Comparison of ENCODE assay signal across 8 mouse cellular contexts in the genomic region with DNA sequence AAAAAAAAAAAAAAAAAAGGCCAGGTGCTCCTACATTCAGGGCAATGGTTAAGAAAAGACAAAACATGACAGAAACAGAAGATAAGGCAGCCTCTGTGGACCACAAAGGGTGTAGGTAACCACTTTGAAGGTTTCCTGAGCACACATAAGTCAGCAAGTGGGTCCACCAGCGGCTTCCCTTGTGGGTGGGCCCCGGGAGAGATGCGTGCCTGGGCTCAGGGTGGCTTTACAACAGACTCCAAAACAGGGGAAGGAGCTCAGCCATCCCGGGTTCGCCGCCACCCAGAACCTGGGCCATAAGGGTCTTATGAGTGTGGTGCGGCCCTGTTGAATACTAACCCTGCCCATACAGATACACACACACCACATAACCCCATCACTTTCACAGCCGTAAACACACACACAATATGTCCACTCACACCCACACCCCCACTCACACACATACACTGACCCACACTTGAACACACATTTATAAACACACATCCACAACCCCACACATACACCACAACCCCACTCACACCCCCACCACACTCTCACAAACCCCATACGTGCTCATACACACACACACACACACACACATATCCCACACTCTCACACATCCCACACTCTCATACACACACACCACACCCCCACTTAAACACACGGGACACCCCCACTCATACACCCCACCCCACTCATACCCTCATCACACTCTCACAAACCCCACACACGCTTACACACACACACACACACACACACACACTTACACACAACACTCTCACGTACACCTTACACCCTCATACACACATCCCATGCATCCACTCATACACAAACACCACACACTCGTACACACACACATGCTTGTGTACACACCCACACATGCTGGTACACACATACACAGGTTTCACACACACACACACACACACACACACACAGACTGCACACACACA. TPM values are rescaled to one million over a fixed set of nuclear protein-coding genes. Genes with fewer than 3 reads are reported as not detected.
A peak's percentile ranks its signal among the peaks of the same experiment; 100 is the strongest.
DNase-seq lines count a peak whose midpoint lies in the region; ATAC-seq and TF ChIP-seq lines count a peak whose summit lies in the region.

No protein-coding gene starts in this region.

- peak overlapping the region; percentile 100 for H3K4me3 ChIP-seq in kidney, embryonic 16.5 days (ENCODE audit: low read length)
- peak overlapping the region; percentile 97 for H3K4me3 ChIP-seq in limb, embryonic 14.5 days (replicated peaks; ENCODE audit: low read length)
- H3K4me3 ChIP-seq in stomach, embryonic 14.5 days (ENCODE audit: low read depth, low read length): 0 out of 2 replicates have a peak overlapping the region, but pooled peaks have one; percentile 100

- ATAC-seq in kidney, embryonic 16.5 days (ENCODE audit: low FRiP score, low TSS enrichment): peak; percentile 69
- peak; percentile 41 for ATAC-seq in erythroid progenitor cell, adult 5-6 weeks (replicated peaks; ENCODE audit: low FRiP score, poor library complexity, severe bottlenecking)
- peak; percentile 28 for ATAC-seq in limb, embryonic 14.5 days (ENCODE audit: low FRiP score, low read depth)
- ATAC-seq in stomach, embryonic 14.5 days (ENCODE audit: insufficient number of reproducible peaks, insufficient read depth, low FRiP score, low read depth): peak; percentile 47; the same call in 1 of the 2 replicates

- 82% methylated on average over 13 of the region's 13 CpGs for WGBS in kidney, embryonic 16.5 days
- WGBS in limb, embryonic 14.5 days: 80% methylated on average over 13 of the region's 13 CpGs
- 76% methylated on average over 13 of the region's 13 CpGs for WGBS in stomach, embryonic 14.5 days

- H3K4me1 ChIP-seq in kidney, embryonic 16.5 days (ENCODE audit: insufficient read depth, low read length): peaks cover 24% of the 10 kb centered on the region
- H3K4me1 ChIP-seq in limb, embryonic 14.5 days (ENCODE audit: control insufficient read depth, insufficient read depth, low read length): peaks cover 9% of the 10 kb centered on the region
- H3K4me1 ChIP-seq in stomach, embryonic 14.5 days (ENCODE audit: control insufficient read depth, insufficient read depth, low read length): peaks cover 4% of the 10 kb centered on the region; the same call in 1 of the 2 replicates

- H3K27ac ChIP-seq in kidney, embryonic 16.5 days (ENCODE audit: low read length): no peak overlapping the region
- H3K27ac ChIP-seq in limb, embryonic 14.5 days (replicated peaks; ENCODE audit: low read depth, low read length): no peak overlapping the region
- no peak overlapping the region for H3K27ac ChIP-seq in stomach, embryonic 14.5 days (ENCODE audit: low read length)

- no peak overlapping the region for H3K9ac ChIP-seq in kidney, embryonic 16.5 days (replicated peaks; ENCODE audit: low read length)
- no peak overlapping the region for H3K9ac ChIP-seq in limb, embryonic 14.5 days (ENCODE audit: low read depth, low read length, severe bottlenecking)
- H3K9ac ChIP-seq in stomach, embryonic 14.5 days (replicated peaks; ENCODE audit: low read depth, low read length): no peak overlapping the region

- H3K27me3 ChIP-seq in kidney, embryonic 16.5 days (ENCODE audit: insufficient read depth, low read length): no peaks in the 10 kb centered on the region
- H3K27me3 ChIP-seq in limb, embryonic 14.5 days (ENCODE audit: control insufficient read depth, insufficient read depth, low read length): no peaks in the 10 kb centered on the region
- no peaks in the 10 kb centered on the region for H3K27me3 ChIP-seq in stomach, embryonic 14.5 days (ENCODE audit: control insufficient read depth, insufficient read depth, low read length)

- H3K36me3 ChIP-seq in kidney, embryonic 16.5 days (ENCODE audit: insufficient read depth, low read length): no peaks in the 10 kb centered on the region
- peaks cover 2% of the 10 kb centered on the region; the same call in 1 of the 2 replicates for H3K36me3 ChIP-seq in limb, embryonic 14.5 days (ENCODE audit: control insufficient read depth, insufficient read depth, low read length)
- H3K36me3 ChIP-seq in stomach, embryonic 14.5 days (ENCODE audit: control insufficient read depth, insufficient read depth, low read length): peaks cover 5% of the 10 kb centered on the region

- H3K9me3 ChIP-seq in kidney, embryonic 16.5 days (ENCODE audit: low read length): no peaks in the 10 kb centered on the region
- H3K9me3 ChIP-seq in limb, embryonic 14.5 days (ENCODE audit: control insufficient read depth, low read length): no peaks in the 10 kb centered on the region
- H3K9me3 ChIP-seq in stomach, embryonic 14.5 days (ENCODE audit: control insufficient read depth, low read depth, low read length): no peaks in the 10 kb centered on the region

- DNase-seq in kidney, adult 18-20 months: no peak
- no peak for DNase-seq in limb, embryonic 14.5 days (ENCODE audit: low spot score)
- DNase-seq in gastrocnemius, postnatal 4 days (ENCODE audit: low spot score in 2 of 2): no peak
- no peak for DNase-seq in right cerebral cortex, postnatal 36 days (ENCODE audit: low spot score in 2 of 2)
- no peak for DNase-seq in left cerebral cortex, postnatal 25 days (ENCODE audit: low spot score in 2 of 2)

- peak overlapping the region; percentile 45 for H3K4me2 ChIP-seq in kidney, embryonic 16.5 days (replicated peaks; ENCODE audit: low read depth, low read length)
- peak overlapping the region; percentile 91 for H3K4me2 ChIP-seq in limb, embryonic 14.5 days (replicated peaks; ENCODE audit: low read depth, low read length, severe bottlenecking)
- no peak overlapping the region; the same call in 1 of the 2 replicates for H3K4me2 ChIP-seq in stomach, embryonic 14.5 days (replicated peaks; ENCODE audit: low read depth, low read length)

- TF ChIP-seq POLR2A in limb, embryonic 14.5 days (IDR thresholded peaks at IDR 0.05; ENCODE audit: borderline replicate concordance, extremely low read depth, insufficient read depth, insufficient read length): no peak

- intact Hi-C loops in left cerebral cortex, postnatal 25 days (cut with DNase I): loop anchor here (2.0 kb wide), 1 partner anchor 70 kb away; no protein-coding TSS in a partner anchor

RNA-seq across cellular contexts. Expression of a gene that starts 0.7 kb away (rescaled TPM):
- 79.5 and 88.4 TPM in 2 replicates for polyA plus RNA-seq in kidney, embryonic 16.5 days (2015; fragmentation: Nextera tagmentation; extraction: Ambion mirVana)
- total RNA-seq in erythroid progenitor cell, adult 5-6 weeks (2015; ENCODE audit: low replicate concordance): 41.9 and 46.9 TPM in 2 replicates
- 72.3 and 79.2 TPM in 2 replicates for total RNA-seq in erythroid progenitor cell, adult 5-6 weeks (2017; ENCODE audit: low replicate concordance)
- 56.9 and 73.1 TPM in 2 replicates for polyA plus RNA-seq in limb, embryonic 14.5 days (2012; rRNA removed)
- polyA plus RNA-seq in limb, embryonic 14.5 days (2014; fragmentation: Nextera tagmentation; extraction: Ambion mirVana): 50.9 and 52.5 TPM in 2 replicates
- 59.9 and 62.6 TPM in 2 replicates for polyA plus RNA-seq in stomach, embryonic 14.5 days (2014; fragmentation: Nextera tagmentation; extraction: Ambion mirVana)
- total RNA-seq in gastrocnemius, postnatal 4 days (2021): 10 to 100 TPM; 60.8 to 81.1 TPM
- total RNA-seq in left cerebral cortex, postnatal 25 days (2021): 10 to 100 TPM; 61.6 to 62.3 TPM

RNA-seq across cellular contexts. Expression of a gene that starts 56.0 kb away (rescaled TPM):
- polyA plus RNA-seq in kidney, embryonic 16.5 days (2015; fragmentation: Nextera tagmentation; extraction: Ambion mirVana): 42.4 and 46.4 TPM in 2 replicates
- 6.8 TPM in 1 of 2 replicates, not detected in the other for total RNA-seq in erythroid progenitor cell, adult 5-6 weeks (2015; ENCODE audit: low replicate concordance)
- total RNA-seq in erythroid progenitor cell, adult 5-6 weeks (2017; ENCODE audit: low replicate concordance): 4.0 TPM in 1 of 2 replicates, not detected in the other
- polyA plus RNA-seq in limb, embryonic 14.5 days (2012; rRNA removed): 60.6 and 61.6 TPM in 2 replicates
- 36.1 and 37.5 TPM in 2 replicates for polyA plus RNA-seq in limb, embryonic 14.5 days (2014; fragmentation: Nextera tagmentation; extraction: Ambion mirVana)
- 35.6 and 38.2 TPM in 2 replicates for polyA plus RNA-seq in stomach, embryonic 14.5 days (2014; fragmentation: Nextera tagmentation; extraction: Ambion mirVana)
- total RNA-seq in gastrocnemius, postnatal 4 days (2021): 10 to 100 TPM; 45.3 to 48.9 TPM
- total RNA-seq in left cerebral cortex, postnatal 25 days (2021): 10 to 100 TPM; 16.5 to 20.4 TPM
